Mouse (Mus musculus) limb, embryonic 10.5 days (tissue): ENCODE measurements around the gene Olfr776. TPM values are rescaled to one million over a fixed set of nuclear protein-coding genes. Genes with fewer than 3 reads are reported as not detected.
"Not testable (repeated sequence)": the region's sequence is repeated elsewhere in the genome, so short reads cannot be mapped to it uniquely, and the experiment has no call there.

Source experiments
- DNase-seq: peaks from one replicate; pipeline ENCODE4 v3.0.0-alpha.2; 2017; ENCODE audit warnings: low spot score
- H3K27ac ChIP-seq: fragments of 300-500 bp; sonication (generic); 2 replicates; pipeline ENCODE4 v1.5.1; 2016; ENCODE audit warnings: mild to moderate bottlenecking
- H3K27me3 ChIP-seq: fragments of 300-500 bp; sonication (generic); 2 replicates; pipeline ENCODE4 v1.6.1; 2016; ENCODE audit warnings: low read depth, mild to moderate bottlenecking; ENCODE audit not compliant: poor library complexity, severe bottlenecking
- H3K36me3 ChIP-seq: fragments of 300-500 bp; sonication (generic); 2 replicates; pipeline ENCODE4 v1.6.1; 2016; ENCODE audit warnings: mild to moderate bottlenecking, moderate library complexity
- H3K4me1 ChIP-seq: fragments of 300-500 bp; sonication (generic); 2 replicates; pipeline ENCODE4 v1.6.1; 2016
- H3K4me3 ChIP-seq: fragments of 300-500 bp; sonication (generic); 2 replicates; pipeline ENCODE4 v1.5.1; 2016; ENCODE audit warnings: mild to moderate bottlenecking, moderate library complexity
- H3K9me3 ChIP-seq: fragments of 300-500 bp; sonication (generic); replicated peaks from 2 replicates; pipeline ENCODE4 v1.6.1; 2016; ENCODE audit warnings: mild to moderate bottlenecking
- WGBS: fragments of 180-500 bp; shearing (Covaris S2); methylation state at CpG from one replicate; pipeline ENCODE4 v1.1.7; 2016; 5-methylcytosine and 5-hydroxymethylcytosine counted together
- polyA plus RNA-seq: library from polyadenylated mRNA; unstranded; fragments of >200 nt; fragmentation: Nextera tagmentation; extraction: Ambion mirVana; gene quantifications from 2 replicates; pipeline ENCODE4 v1.2.1, GENCODE M21; 2016

The Olfr776 gene
- not detected in 2 replicates for polyA plus RNA-seq

GRCm38 (mm10) chr10:129258827-129259226 is at the start of gene Olfr776:
TSS of gene Olfr776 (plus strand) at chr10:129259127.
- no peak within 1 kb of the TSS for H3K4me3 ChIP-seq
- no peaks in the 10 kb centered on the region for H3K27me3 ChIP-seq
- no peaks in the 10 kb centered on the region for H3K4me1 ChIP-seq
- no peak for DNase-seq
- no peaks in the 10 kb centered on the region for H3K36me3 ChIP-seq
- H3K27ac ChIP-seq, result no peak within 1 kb of the TSS
- H3K9me3 ChIP-seq, result no peaks in the 10 kb centered on the region

- 80% methylated on average over 1 of the region's 1 CpGs for WGBS
Observed at GRCm38 (mm10) chr10:129230737-129231136, 28.2 kb upstream of the Olfr776 start.

GRCm38 (mm10) chr10:129235904-129236303 is 23.0 kb upstream of the Olfr776 start, which contains the start of gene Olfr774:
TSS of gene Olfr774 (plus strand) at chr10:129236204.
- Histone ChIP-seq H3K27me3 (no peaks in the 10 kb centered on the region), H3K36me3 (no peaks in the 10 kb centered on the region), H3K27ac (no peak within 1 kb of the TSS), H3K4me3 (no peak within 1 kb of the TSS), H3K9me3 (no peaks in the 10 kb centered on the region), H3K4me1 (no peaks in the 10 kb centered on the region)
- 82% methylated on average over 2 of the region's 2 CpGs for WGBS
- no peak for DNase-seq

More at GRCm38 (mm10) chr10:129230737-129231136, 28.2 kb upstream of the Olfr776 start:
- no peak overlapping the region for H3K4me3 ChIP-seq
- H3K9me3 ChIP-seq, result no peaks in the 10 kb centered on the region
- no peaks in the 10 kb centered on the region for H3K27me3 ChIP-seq
- H3K4me1 ChIP-seq, result no peaks in the 10 kb centered on the region
- no peak for DNase-seq
- H3K27ac ChIP-seq, result no peak overlapping the region
- no peaks in the 10 kb centered on the region for H3K36me3 ChIP-seq

GRCm38 (mm10) chr10:129248112-129248511 is 10.8 kb upstream of the Olfr776 start, which contains the start of gene Olfr775:
TSS of gene Olfr775 (plus strand) at chr10:129248412.
- Histone ChIP-seq H3K27ac (no peak within 1 kb of the TSS), H3K4me1 (no peaks in the 10 kb centered on the region), H3K36me3 (no peaks in the 10 kb centered on the region), H3K27me3 (no peaks in the 10 kb centered on the region), H3K4me3 (no peak within 1 kb of the TSS), H3K9me3 (no peaks in the 10 kb centered on the region)
- no peak for DNase-seq
- WGBS, result 71% methylated on average over 3 of the region's 3 CpGs

GRCm38 (mm10) chr10:129271081-129271535 is 12.2 kb downstream of the Olfr776 start, which contains the start of gene Olfr777:
TSS of gene Olfr777 (minus strand) at chr10:129271485.
- 97% methylated on average over 2 of the region's 2 CpGs for WGBS
- Histone ChIP-seq H3K4me1 (no peaks in the 10 kb centered on the region), H3K27me3 (no peaks in the 10 kb centered on the region), H3K9me3 (no peaks in the 10 kb centered on the region), H3K36me3 (no peaks in the 10 kb centered on the region), H3K27ac (no peak within 1 kb of the TSS), H3K4me3 (no peak within 1 kb of the TSS)
- no peak for DNase-seq

- H3K27ac ChIP-seq, H3K4me3 ChIP-seq, H3K4me1 ChIP-seq, H3K27me3 ChIP-seq, H3K36me3 ChIP-seq, H3K9me3 ChIP-seq, DNase-seq: not testable (repeated sequence)
- WGBS, result 59% methylated on average over 1 of the region's 1 CpGs
Observed at GRCm38 (mm10) chr10:129312973-129313372, 54.0 kb downstream of the Olfr776 start.

GRCm38 (mm10) chr10:129313521-129313920 is 54.6 kb downstream of the Olfr776 start:
- WGBS, result no CpG with 5 or more reads among the region's 1 CpGs
- H3K9me3 ChIP-seq, DNase-seq, H3K36me3 ChIP-seq, H3K27me3 ChIP-seq, H3K4me1 ChIP-seq, H3K4me3 ChIP-seq, H3K27ac ChIP-seq: not testable (repeated sequence)

Other genes starting within 250 kb of the Olfr776 start
- not detected in 2 replicates for gene Olfr763, start 248.3 kb upstream of the Olfr776 start, polyA plus RNA-seq
- gene Olfr764-ps1, start 219.2 kb upstream of the Olfr776 start, polyA plus RNA-seq, result not detected in 2 replicates
- not detected in 2 replicates for gene Olfr765, start 209.1 kb upstream of the Olfr776 start, polyA plus RNA-seq
- not detected in 2 replicates for gene Olfr766-ps1, start 190.2 kb upstream of the Olfr776 start, polyA plus RNA-seq
- gene Olfr767, start 176.2 kb upstream of the Olfr776 start, polyA plus RNA-seq, result not detected in 2 replicates
- gene Olfr768, start 159.8 kb upstream of the Olfr776 start, polyA plus RNA-seq, result not detected in 2 replicates
- not detected in 2 replicates for gene Olfr769, start 141.3 kb upstream of the Olfr776 start, polyA plus RNA-seq
- gene Olfr770, start 120.1 kb upstream of the Olfr776 start, polyA plus RNA-seq, result not detected in 2 replicates
- gene Olfr771, start 94.4 kb upstream of the Olfr776 start, polyA plus RNA-seq, result not detected in 2 replicates
- gene Olfr772, start 81.2 kb upstream of the Olfr776 start, polyA plus RNA-seq, result not detected in 2 replicates
- not detected in 2 replicates for gene Olfr773, start 71.7 kb upstream of the Olfr776 start, polyA plus RNA-seq
- gene Olfr774, start 22.9 kb upstream of the Olfr776 start, polyA plus RNA-seq, result not detected in 2 replicates
- gene Olfr775, start 10.7 kb upstream of the Olfr776 start, polyA plus RNA-seq, result not detected in 2 replicates
- gene Olfr777, start 12.4 kb downstream of the Olfr776 start, polyA plus RNA-seq, result not detected in 2 replicates
- not detected in 2 replicates for gene Olfr780, start 59.0 kb downstream of the Olfr776 start, polyA plus RNA-seq
- not detected in 2 replicates for gene Olfr781, start 69.7 kb downstream of the Olfr776 start, polyA plus RNA-seq
- not detected in 2 replicates for gene Olfr782, start 89.7 kb downstream of the Olfr776 start, polyA plus RNA-seq
- gene Olfr784, start 125.0 kb downstream of the Olfr776 start, polyA plus RNA-seq, result 0.08 and 0.13 TPM in 2 replicates
- gene Olfr785, start 146.3 kb downstream of the Olfr776 start, polyA plus RNA-seq, result not detected in 2 replicates
- gene Olfr786, start 168.2 kb downstream of the Olfr776 start, polyA plus RNA-seq, result not detected in 2 replicates
- not detected in 2 replicates for gene Olfr787, start 202.7 kb downstream of the Olfr776 start, polyA plus RNA-seq
- gene Olfr788, start 211.9 kb downstream of the Olfr776 start, polyA plus RNA-seq, result not detected in 2 replicates
- gene Olfr789, start 225.6 kb downstream of the Olfr776 start, polyA plus RNA-seq, result not detected in 2 replicates
- not detected in 2 replicates for gene Olfr790, start 239.4 kb downstream of the Olfr776 start, polyA plus RNA-seq